Mouse (Mus musculus) lung, postnatal 0 days (tissue): ENCODE measurements around the gene Aes. TPM values are rescaled to one million over a fixed set of nuclear protein-coding genes. Genes with fewer than 3 reads are reported as not detected.

Source experiments
- ATAC-seq: fragments of 200-750 bp; cut with Nextera tagmentation; 2 replicates; pipeline ENCODE4 v1.8.0; 2017; ENCODE audit warnings: moderate library complexity
- DNase-seq: peaks from one replicate; pipeline ENCODE4 v3.0.0-alpha.2; 2016; ENCODE audit warnings: low spot score
- H3K27ac ChIP-seq: fragments of 300-500 bp; sonication (generic); 2 replicates; pipeline ENCODE4 v1.5.1; 2014; ENCODE audit warnings: antibody characterized with exemption, mild to moderate bottlenecking, low read length, mixed read lengths
- H3K27me3 ChIP-seq: fragments of 300-500 bp; sonication (generic); replicated peaks from 2 replicates; pipeline ENCODE4 v1.6.1; 2014; ENCODE audit warnings: low read length, mixed read lengths; ENCODE audit not compliant: insufficient read depth
- H3K36me3 ChIP-seq: fragments of 300-500 bp; sonication (generic); 2 replicates; pipeline ENCODE4 v1.6.1; 2014; ENCODE audit warnings: low read length, mixed read lengths; ENCODE audit not compliant: insufficient read depth
- H3K4me1 ChIP-seq: fragments of 300-500 bp; sonication (generic); 2 replicates; pipeline ENCODE4 v1.6.1; 2014; ENCODE audit warnings: antibody characterized with exemption, low read depth, low read length, mixed read lengths; ENCODE audit not compliant: insufficient read depth
- H3K4me2 ChIP-seq: fragments of 300-500 bp; sonication (generic); replicated peaks from 2 replicates; pipeline ENCODE4 v1.6.1; 2014; ENCODE audit warnings: low read depth, mild to moderate bottlenecking, low read length, moderate library complexity, mixed read lengths
- H3K4me3 ChIP-seq: fragments of 300-500 bp; sonication (generic); 2 replicates; pipeline ENCODE4 v1.5.1; 2014; ENCODE audit warnings: low read depth, low read length
- H3K9ac ChIP-seq: fragments of 300-500 bp; sonication (generic); replicated peaks from 2 replicates; pipeline ENCODE4 v1.6.1; 2014; ENCODE audit warnings: low read depth, mild to moderate bottlenecking
- H3K9me3 ChIP-seq: fragments of 300-500 bp; sonication (generic); 2 replicates; pipeline ENCODE4 v1.6.1; 2016; ENCODE audit warnings: low read length, mixed read lengths
- CTCF ChIP-seq: IDR thresholded peaks from 2 replicates; pipeline ENCODE4 v1.5.1; 2016; ENCODE audit warnings: antibody characterized with exemption, mild to moderate bottlenecking
- EP300 ChIP-seq: IDR thresholded peaks from 2 replicates; pipeline ENCODE4 v1.6.1; 2016; ENCODE audit warnings: antibody characterized with exemption, mild to moderate bottlenecking, control low read depth
- WGBS: fragments of 180-500 bp; shearing (Covaris S2); extraction: QIAGEN DNeasy Blood & Tissue Kit; methylation state at CpG from one replicate; pipeline ENCODE4 v1.1.7; 2014; 5-methylcytosine and 5-hydroxymethylcytosine counted together
- polyA plus RNA-seq: library from polyadenylated mRNA; unstranded; fragments of >200 nt; fragmentation: Nextera tagmentation; extraction: Ambion mirVana; gene quantifications from 2 replicates; pipeline ENCODE4 v1.2.1, GENCODE M21; 2015

Aes gene
- polyA plus RNA-seq, 1 experiment from 2014 or later: 473 TPM

GRCm38 (mm10) chr10:81570238-81570800 lies 11.0 kb downstream of the Aes start:
- Histone ChIP-seq H3K27ac (peak overlapping the region; percentile 75), H3K36me3 (no peaks in the 10 kb centered on the region), H3K4me1 (peaks cover 25% of the 10 kb centered on the region), H3K9me3 (no peaks in the 10 kb centered on the region), H3K4me2 (peak overlapping the region; percentile 72), H3K9ac (no peak overlapping the region), H3K27me3 (no peaks in the 10 kb centered on the region), H3K4me3 (peak overlapping the region; percentile 47)
- TF ChIP-seq CTCF (no peak), EP300 (no peak)
- ATAC-seq (no peak), DNase-seq (peak; percentile 15)
- 2% methylated on average over 10 of the region's 11 CpGs for WGBS

DNA sequence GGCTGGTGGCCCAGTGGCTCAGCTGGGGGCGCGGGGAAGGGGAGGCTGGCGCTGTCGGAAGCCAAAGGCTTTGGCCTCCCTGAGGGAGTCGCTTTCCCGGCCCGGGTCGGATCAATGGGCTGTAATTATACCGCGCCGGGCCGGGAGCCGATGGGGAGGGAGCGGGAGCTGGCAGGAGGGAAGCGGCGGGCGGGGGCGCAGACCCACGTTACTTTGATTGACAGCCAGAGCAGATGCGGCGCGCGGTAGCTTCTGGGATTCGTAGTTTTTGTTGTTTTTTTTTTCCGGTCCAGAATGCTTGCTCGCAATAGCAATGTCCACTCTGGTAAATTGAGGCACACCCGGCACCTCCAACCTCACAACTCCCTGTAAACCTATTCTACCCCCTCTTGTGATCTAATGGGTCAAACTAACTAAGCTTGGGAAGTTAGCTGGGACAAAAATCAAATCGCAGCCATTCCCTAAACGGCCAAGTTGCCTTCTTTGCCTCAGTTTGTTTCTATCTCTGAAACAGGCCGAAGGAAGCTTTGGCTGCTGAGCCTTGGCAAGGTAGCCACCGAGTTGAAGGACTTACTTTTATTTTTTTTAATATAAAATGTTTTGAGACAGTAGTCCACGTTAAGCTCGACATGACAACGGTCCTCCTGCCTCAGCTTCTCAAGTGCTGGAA lies 11.7 kb downstream of the Aes start:
- Histone ChIP-seq H3K4me3 (peak overlapping the region; percentile 47), H3K36me3 (no peaks in the 10 kb centered on the region), H3K4me2 (peak overlapping the region; percentile 72), H3K27ac (peak overlapping the region; percentile 75), H3K9me3 (no peaks in the 10 kb centered on the region), H3K9ac (no peak overlapping the region), H3K4me1 (peaks cover 29% of the 10 kb centered on the region), H3K27me3 (no peaks in the 10 kb centered on the region; the same call in 1 of the 2 replicates)
- TF ChIP-seq CTCF (no peak), EP300 (no peak)
- DNase-seq (peak; percentile 97), ATAC-seq (peak; percentile 72)
- under 1% methylated on average over 32 of the region's 34 CpGs for WGBS

DNA sequence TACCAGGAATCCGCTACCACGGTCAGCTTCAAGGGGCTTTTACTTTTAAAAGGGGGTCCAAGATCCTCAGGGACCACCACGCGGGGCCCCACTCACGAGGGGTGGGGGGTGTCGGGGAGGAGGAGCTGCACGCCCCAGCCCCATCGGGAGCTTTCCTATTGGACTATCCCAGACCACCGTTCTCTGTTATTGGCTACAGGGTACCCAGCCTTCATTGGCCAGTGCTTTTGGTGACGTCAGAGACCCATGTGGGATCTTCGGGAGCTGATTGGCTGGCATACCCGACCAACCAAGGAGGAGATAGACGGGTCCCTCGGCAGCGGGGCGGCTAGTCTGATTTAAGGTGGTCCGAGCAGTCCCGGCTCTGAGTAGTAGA lies 12.2 kb downstream of the Aes start:
- peaks cover 32% of the 10 kb centered on the region for H3K4me1 ChIP-seq
- TF ChIP-seq CTCF (no peak), EP300 (peak; percentile 9; the same call in 1 of the 2 replicates)
- ATAC-seq (peak; percentile 94), DNase-seq (peak; percentile 99)
- peak overlapping the region; percentile 72 for H3K4me2 ChIP-seq
- peak overlapping the region; percentile 47 for H3K4me3 ChIP-seq
- 1% methylated on average over 18 of the region's 18 CpGs for WGBS
- peak overlapping the region; percentile 75 for H3K27ac ChIP-seq
- no peak overlapping the region for H3K9ac ChIP-seq
- no peaks in the 10 kb centered on the region for H3K36me3 ChIP-seq
- no peaks in the 10 kb centered on the region; the same call in 1 of the 2 replicates for H3K27me3 ChIP-seq
- no peaks in the 10 kb centered on the region for H3K9me3 ChIP-seq

DNA sequence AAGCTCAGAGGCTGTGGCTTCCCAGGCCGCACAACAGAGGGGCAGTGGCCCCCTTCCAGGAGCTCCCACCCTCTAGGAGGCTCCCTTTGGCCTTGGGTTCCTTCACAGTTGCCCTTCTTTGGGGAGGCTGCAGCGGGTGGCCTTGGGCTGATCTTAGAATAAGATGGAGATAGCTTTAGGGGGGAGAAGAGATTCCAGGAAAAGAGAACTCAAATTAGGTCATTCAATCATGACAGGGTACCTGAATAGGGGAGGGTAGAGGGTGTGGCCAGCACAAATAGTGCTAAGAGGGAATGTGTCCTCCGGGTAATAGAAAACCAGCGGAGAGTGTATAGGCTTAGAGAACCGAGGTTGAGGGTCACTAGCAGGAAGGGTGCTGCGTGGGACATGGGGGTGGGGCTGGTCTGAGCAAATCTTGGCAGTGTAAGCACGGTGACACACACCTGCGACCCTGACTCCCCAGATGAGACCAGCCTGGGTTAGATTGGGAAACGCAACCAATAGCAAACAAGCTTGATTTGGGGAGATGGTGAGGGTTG lies 12.9 kb downstream of the Aes start:
- Histone ChIP-seq H3K9ac (no peak overlapping the region), H3K36me3 (no peaks in the 10 kb centered on the region), H3K27ac (peak overlapping the region; percentile 62), H3K9me3 (no peaks in the 10 kb centered on the region), H3K4me2 (peak overlapping the region; percentile 72), H3K27me3 (no peaks in the 10 kb centered on the region; the same call in 1 of the 2 replicates), H3K4me3 (peak overlapping the region; percentile 17), H3K4me1 (peaks cover 32% of the 10 kb centered on the region)
- no peak; the same call in 1 of the 2 replicates for ATAC-seq
- peak; percentile 49 for DNase-seq
- WGBS: 11% methylated on average over 9 of the region's 9 CpGs
- TF ChIP-seq CTCF: no peak

- no peak overlapping the region for H3K9ac ChIP-seq
- peak; percentile 26 for DNase-seq
- H3K27ac ChIP-seq: no peak overlapping the region
Measured at GRCm38 (mm10) chr10:81572975-81573374, 13.7 kb downstream of the Aes start.

More at GRCm38 (mm10) chr10:81572975-81573374, 13.7 kb downstream of the Aes start:
- Histone ChIP-seq H3K4me3 (no peak overlapping the region), H3K4me1 (peaks cover 32% of the 10 kb centered on the region), H3K9me3 (no peaks in the 10 kb centered on the region), H3K4me2 (no peak overlapping the region; the same call in 1 of the 2 replicates), H3K27me3 (no peaks in the 10 kb centered on the region; the same call in 1 of the 2 replicates), H3K36me3 (no peaks in the 10 kb centered on the region)
- no peak for ATAC-seq
- TF ChIP-seq EP300: no peak
- no peak for TF ChIP-seq CTCF
- WGBS: 18% methylated on average over 9 of the region's 9 CpGs
